Mouse (Mus musculus) heart, adult 2 months (tissue): ENCODE data around the gene Steap3.

Experiments used
- CTCF ChIP-seq: fragments of 200-600 bp; IDR thresholded peaks from 2 replicates; pipeline ENCODE4 v1.8.1; 2022; ENCODE audit warnings: antibody characterized with exemption, mild to moderate bottlenecking, moderate library complexity
- POLR2A ChIP-seq: fragments of 200-500 bp; IDR thresholded peaks from 2 replicates; pipeline ENCODE4 v1.6.1; 2011; ENCODE audit warnings: mild to moderate bottlenecking, low read depth, low read length, control low read depth; ENCODE audit not compliant: insufficient read depth

- TF ChIP-seq CTCF (no peak), POLR2A (no peak)
These were observed 48.9 kb upstream of the Steap3 start for GRCm38 (mm10) chr1:120321270-120322021.
